Mouse (Mus musculus): ENCODE results near the gene Marcks.
"Not testable (repeated sequence)": the region's sequence is repeated elsewhere in the genome, so short reads cannot be mapped to it uniquely, and the experiment has no call there.

Marcks gene

GRCm38 (mm10) chr10:37136981-37137518 is 1.7 kb downstream of the Marcks start:
- DNase-seq (ENCODE audit: low spot score in 2 of 2), result peak; percentile 89 to 91

- DNase-seq (ENCODE audit: low spot score in 2 of 2), result peak; percentile 38 to 47
Measured at GRCm38 (mm10) chr10:37135951-37136751, 2.6 kb downstream of the Marcks start.

- no peak for DNase-seq (ENCODE audit: low spot score in 2 of 2)
Measured at GRCm38 (mm10) chr10:37133876-37134708, 4.6 kb downstream of the Marcks start.

- DNase-seq (ENCODE audit: low spot score in 2 of 2), result no peak
Measured at GRCm38 (mm10) chr10:37132671-37133070, 6.0 kb downstream of the Marcks start.

GRCm38 (mm10) chr10:37129652-37130051 is 9.1 kb downstream of the Marcks start:
- DNase-seq (ENCODE audit: low spot score in 2 of 2), result no peak

DNA sequence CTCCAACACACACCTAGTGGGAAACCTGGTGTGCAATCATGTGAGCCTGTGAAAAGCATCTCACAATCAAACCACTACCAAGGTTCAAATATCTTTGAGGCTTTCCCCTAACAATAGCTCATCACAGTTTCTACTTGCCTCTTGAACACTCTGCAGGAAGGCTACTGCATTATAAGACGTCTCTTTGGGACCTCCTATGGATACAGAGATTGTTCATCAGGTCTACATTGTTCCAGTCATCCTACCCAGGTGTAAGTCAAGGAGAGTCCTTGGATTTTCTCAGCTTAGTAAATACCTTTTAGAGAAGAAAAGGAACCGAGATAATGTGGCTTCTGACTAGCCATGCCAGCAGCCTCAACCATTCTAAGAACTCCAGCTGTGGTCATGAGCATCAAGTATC is 23.4 kb downstream of the Marcks start:
- no peak for DNase-seq (ENCODE audit: low spot score in 2 of 2)

DNA sequence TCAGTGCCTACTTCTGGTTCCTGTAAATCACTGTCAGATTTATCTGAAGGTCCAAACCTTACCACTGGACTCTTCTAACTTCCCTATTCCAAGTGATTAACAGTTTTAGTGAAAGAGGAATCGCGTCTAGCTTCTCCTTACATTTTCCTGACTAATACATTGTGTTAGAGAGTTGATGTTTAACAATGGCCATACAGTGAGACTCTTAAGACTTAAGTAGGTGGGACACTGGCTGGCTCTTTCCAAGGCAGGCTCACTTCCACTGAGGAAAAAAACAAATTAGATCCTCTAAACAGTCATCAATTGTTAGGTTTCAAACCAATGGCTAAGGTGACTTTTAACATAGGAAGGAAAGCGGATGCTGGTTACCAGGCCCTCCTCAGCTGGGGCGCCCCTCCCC is 25.9 kb downstream of the Marcks start:
- no peak for DNase-seq (ENCODE audit: low spot score in 2 of 2)

DNA sequence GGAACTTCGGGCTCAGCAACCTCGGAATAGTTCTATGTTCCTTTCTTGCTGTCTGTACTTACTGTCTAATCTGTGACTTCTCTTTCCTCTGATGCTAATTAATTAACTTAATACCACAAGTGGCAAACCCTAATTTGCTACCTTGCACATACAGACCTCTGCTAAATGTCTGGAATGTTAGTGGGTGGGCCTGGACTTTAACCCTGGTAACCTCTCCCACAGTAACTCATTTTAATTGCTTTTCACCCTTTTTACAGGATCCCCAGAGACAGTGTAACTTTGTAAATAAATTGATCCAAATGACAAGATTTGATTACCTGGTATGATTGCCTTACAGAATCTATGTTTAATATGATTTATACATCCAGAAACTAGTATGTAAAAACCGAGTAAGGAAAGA is 26.4 kb downstream of the Marcks start:
- DNase-seq (ENCODE audit: low spot score in 2 of 2), result no peak

GRCm38 (mm10) chr10:37111432-37111831 is 27.3 kb downstream of the Marcks start:
- DNase-seq (ENCODE audit: low spot score in 2 of 2), result no peak

GRCm38 (mm10) chr10:37106871-37107627 is 31.7 kb downstream of the Marcks start:
- DNase-seq (ENCODE audit: low spot score in 2 of 2), result no peak

DNA sequence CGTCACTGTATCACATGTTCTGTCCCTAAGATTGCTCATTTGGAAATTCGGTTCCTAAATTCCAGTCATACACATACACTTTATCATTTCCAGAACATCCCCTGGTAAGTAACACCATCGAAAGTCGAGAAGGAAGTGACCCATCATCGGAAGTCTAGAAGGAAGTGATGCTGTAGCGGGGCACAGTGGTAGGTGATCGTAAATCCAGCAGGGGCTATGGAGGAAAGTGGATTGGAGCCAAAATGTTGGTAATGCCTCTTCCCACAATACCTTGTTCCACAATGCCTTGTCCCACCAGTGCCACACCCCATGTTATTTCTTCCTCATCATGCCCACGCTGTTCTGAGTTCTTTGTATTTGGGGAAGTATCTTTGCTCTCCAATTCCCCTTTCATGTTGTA is 32.4 kb downstream of the Marcks start:
- DNase-seq (ENCODE audit: low spot score in 2 of 2), result no peak

DNA sequence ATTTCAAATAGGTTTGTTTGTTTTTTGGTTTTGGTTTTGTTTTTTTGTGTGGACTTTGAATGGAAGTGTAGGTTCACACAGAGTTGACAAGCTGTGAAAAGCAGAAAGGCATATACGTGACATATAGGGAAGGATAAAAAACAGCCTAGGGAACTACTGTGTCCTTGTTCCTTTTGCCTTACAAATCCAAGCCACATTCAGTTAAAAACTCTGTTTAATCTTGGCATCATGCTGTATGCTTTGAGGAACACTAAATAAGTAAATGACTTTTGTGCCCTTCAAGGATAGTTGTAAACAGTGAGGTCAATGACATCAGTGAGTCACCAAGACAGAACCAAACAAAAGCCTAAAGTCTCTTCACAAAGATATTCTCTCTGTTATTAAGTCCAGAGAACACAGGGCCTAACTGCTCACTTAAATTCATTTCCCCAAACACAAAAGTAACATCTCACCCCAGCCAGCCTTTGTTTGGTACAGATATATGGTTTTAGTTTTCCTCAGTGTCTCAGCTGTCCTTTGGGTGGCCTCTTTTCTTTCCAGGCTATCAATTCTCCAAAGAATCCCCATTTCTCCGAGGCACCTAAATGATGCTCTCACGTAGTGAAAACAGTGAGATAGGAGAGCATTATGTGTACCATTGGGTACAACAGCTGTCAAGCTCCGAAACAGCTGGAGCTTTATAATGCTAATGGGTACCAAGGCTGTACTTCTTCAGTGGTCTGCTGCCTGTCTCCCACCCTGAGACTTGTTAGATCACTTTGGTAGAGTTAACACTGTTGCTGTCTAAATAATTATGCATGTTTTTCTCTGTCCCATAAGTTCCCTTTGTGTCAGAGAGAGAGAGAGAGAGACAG is 36.3 kb downstream of the Marcks start:
- DNase-seq (ENCODE audit: low spot score in 2 of 2), result no peak

GRCm38 (mm10) chr10:37101733-37102132 is 37.0 kb downstream of the Marcks start:
- no peak for DNase-seq (ENCODE audit: low spot score in 2 of 2)

DNA sequence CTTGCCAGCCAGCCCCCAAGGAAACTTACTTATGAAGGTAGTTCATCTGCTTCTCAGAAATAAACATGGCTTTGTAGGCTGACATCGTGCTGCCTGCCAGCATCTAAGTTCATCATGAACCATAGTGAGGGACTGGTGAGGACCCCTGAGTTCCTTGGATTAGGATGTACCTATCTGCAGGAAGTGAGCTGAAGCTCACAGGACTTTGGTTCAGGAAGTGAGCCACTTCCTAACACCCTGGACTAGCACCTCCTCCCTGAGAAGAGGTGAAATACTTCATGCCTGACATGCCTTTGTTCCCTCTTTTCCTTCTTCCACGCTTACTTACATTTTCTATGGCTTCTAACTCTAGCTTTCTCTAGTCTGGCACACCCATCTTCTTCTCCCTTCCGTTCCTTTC is 42.2 kb downstream of the Marcks start:
- no peak for DNase-seq (ENCODE audit: low spot score in 2 of 2)

DNA sequence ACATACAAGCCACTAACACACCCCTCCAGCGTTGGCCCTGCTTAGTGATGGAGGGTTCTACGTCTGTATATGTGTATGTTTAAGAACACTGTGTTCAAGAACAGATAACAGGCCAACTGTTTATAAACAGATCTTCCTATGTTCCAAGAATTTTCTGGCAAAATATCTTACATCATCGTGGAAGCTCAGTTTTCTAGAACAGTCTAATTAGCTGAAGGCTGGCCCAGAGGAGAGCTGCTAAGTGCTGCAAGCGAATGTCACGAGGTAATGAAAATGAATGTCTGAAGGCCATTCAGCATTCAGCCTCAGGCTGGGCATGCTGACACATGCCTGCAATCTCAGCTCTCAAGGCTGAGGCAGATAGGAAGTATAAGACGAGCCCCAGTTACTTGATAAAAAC is 42.9 kb downstream of the Marcks start:
- DNase-seq (ENCODE audit: low spot score in 2 of 2), result no peak

DNA sequence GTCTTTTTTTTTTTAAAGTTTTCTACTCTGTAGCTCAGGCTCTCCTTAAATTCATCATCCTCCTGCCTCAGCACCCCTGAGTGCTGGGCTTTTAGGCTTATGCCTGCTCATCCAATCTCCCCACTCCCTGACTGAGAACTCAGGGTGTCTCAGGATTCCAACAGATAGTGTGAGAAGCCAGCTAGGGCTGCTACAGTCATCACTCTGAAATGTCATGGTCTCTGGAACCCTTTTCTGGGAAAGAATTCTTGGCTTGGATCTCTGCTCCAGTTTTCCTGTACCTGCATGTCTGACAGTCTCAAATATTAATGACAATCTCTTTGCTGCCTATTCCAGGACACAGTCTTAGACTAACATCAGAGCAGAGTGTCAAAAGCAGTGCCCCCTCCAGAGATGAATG is 45.4 kb downstream of the Marcks start:
- DNase-seq (ENCODE audit: low spot score in 2 of 2), result no peak

DNA sequence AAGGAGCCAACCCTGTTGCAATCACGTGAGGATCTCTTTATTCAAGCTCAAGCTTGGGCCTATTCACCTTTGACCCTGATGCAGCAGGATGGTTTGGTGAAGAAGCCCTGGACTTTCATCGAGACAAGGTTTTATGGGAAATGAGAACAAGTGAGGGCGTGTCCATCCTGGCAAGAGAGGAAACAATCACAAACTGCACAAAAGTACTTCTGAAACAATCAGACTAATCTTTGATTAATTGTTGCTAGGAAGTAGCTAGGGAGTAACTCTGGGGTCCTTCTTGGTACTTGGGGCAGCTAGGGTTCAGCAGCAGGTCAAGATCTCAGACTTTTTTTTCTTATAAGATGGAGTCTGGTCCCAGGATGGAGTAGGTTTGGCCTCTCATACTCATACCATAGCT is 48.3 kb downstream of the Marcks start:
- no peak for DNase-seq (ENCODE audit: low spot score in 2 of 2)

- DNase-seq (ENCODE audit: low spot score in 2 of 2), result not testable (repeated sequence)
Measured at GRCm38 (mm10) chr10:37084071-37084470, 54.6 kb downstream of the Marcks start.
